Mouse (Mus musculus): ENCODE measurements at regions not wholly inside any gene's neighbourhood (a gene's known extent, or its start where the extent isn't known, plus 50 kb on each side); places are given as distances from the start of the nearest gene placed in this dataset.
A peak's percentile ranks its signal among the peaks of the same experiment; 100 is the strongest.

GRCm38 (mm10) chr6:31658447-31659199, 94.8 kb upstream of the Podxl start:
- H3K4me3 ChIP-seq (ENCODE audit: low read depth, low read length), result no peak overlapping the region
- no peak for ATAC-seq (replicated peaks; ENCODE audit: low FRiP score, low TSS enrichment, low read depth)
- H3K9ac ChIP-seq (ENCODE audit: low read length), result no peak overlapping the region
- H3K27me3 ChIP-seq (replicated peaks; ENCODE audit: control insufficient read depth, insufficient read depth, low read length), result no peaks in the 10 kb centered on the region
- no peaks in the 10 kb centered on the region for H3K36me3 ChIP-seq (ENCODE audit: control insufficient read depth, insufficient read depth, low read length)
- WGBS, result 83% methylated on average over 19 of the region's 19 CpGs
- no peaks in the 10 kb centered on the region for H3K4me1 ChIP-seq (replicated peaks; ENCODE audit: control insufficient read depth, insufficient read depth, low read length)
- DNase-seq (ENCODE audit: low spot score), result no peak
- no peak overlapping the region for H3K4me2 ChIP-seq (ENCODE audit: low read length)
- no peak overlapping the region for H3K27ac ChIP-seq (ENCODE audit: low read depth)
- no peaks in the 10 kb centered on the region for H3K9me3 ChIP-seq (ENCODE audit: control insufficient read depth, low read length)

- Histone ChIP-seq H3K4me3 (ENCODE audit: low read depth, low read length) (no peak overlapping the region), H3K9me3 (ENCODE audit: control insufficient read depth, low read length) (no peaks in the 10 kb centered on the region), H3K9ac (ENCODE audit: low read length) (no peak overlapping the region), H3K27ac (ENCODE audit: low read depth) (no peak overlapping the region), H3K27me3 (replicated peaks; ENCODE audit: control insufficient read depth, insufficient read depth, low read length) (no peaks in the 10 kb centered on the region), H3K36me3 (ENCODE audit: control insufficient read depth, insufficient read depth, low read length) (no peaks in the 10 kb centered on the region), H3K4me1 (replicated peaks; ENCODE audit: control insufficient read depth, insufficient read depth, low read length) (0 out of 2 replicates have a peak, but pooled peaks cover 10% of the 10 kb centered on the region), H3K4me2 (ENCODE audit: low read length) (no peak overlapping the region)
- no peak for ATAC-seq (replicated peaks; ENCODE audit: low FRiP score, low TSS enrichment, low read depth)
- DNase-seq (ENCODE audit: low spot score), result no peak
- WGBS, result 63% methylated on average over 7 of the region's 7 CpGs
Observed at GRCm38 (mm10) chr6:31650791-31651476, 87.2 kb upstream of the Podxl start.

- DNase-seq (ENCODE audit: low spot score), result no peak
- Histone ChIP-seq H3K9me3 (ENCODE audit: control insufficient read depth, low read length) (no peaks in the 10 kb centered on the region), H3K36me3 (ENCODE audit: control insufficient read depth, insufficient read depth, low read length) (no peaks in the 10 kb centered on the region), H3K4me3 (ENCODE audit: low read depth, low read length) (no peak overlapping the region), H3K4me1 (replicated peaks; ENCODE audit: control insufficient read depth, insufficient read depth, low read length) (peaks cover 18% of the 10 kb centered on the region; the same call in 1 of the 2 replicates), H3K27ac (ENCODE audit: low read depth) (no peak overlapping the region), H3K27me3 (replicated peaks; ENCODE audit: control insufficient read depth, insufficient read depth, low read length) (no peaks in the 10 kb centered on the region), H3K4me2 (ENCODE audit: low read length) (no peak overlapping the region), H3K9ac (ENCODE audit: low read length) (no peak overlapping the region)
- no peak for ATAC-seq (replicated peaks; ENCODE audit: low FRiP score, low TSS enrichment, low read depth)
- 93% methylated on average over 6 of the region's 6 CpGs for WGBS
Observed at GRCm38 (mm10) chr6:31645261-31645660, 81.5 kb upstream of the Podxl start.

GRCm38 (mm10) chr6:31644504-31644903, 80.7 kb upstream of the Podxl start:
- DNase-seq (ENCODE audit: low spot score) (no peak), ATAC-seq (replicated peaks; ENCODE audit: low FRiP score, low TSS enrichment, low read depth) (no peak)
- Histone ChIP-seq H3K4me2 (ENCODE audit: low read length) (no peak overlapping the region), H3K27ac (ENCODE audit: low read depth) (no peak overlapping the region), H3K4me1 (replicated peaks; ENCODE audit: control insufficient read depth, insufficient read depth, low read length) (peaks cover 18% of the 10 kb centered on the region; the same call in 1 of the 2 replicates), H3K27me3 (replicated peaks; ENCODE audit: control insufficient read depth, insufficient read depth, low read length) (no peaks in the 10 kb centered on the region), H3K4me3 (ENCODE audit: low read depth, low read length) (no peak overlapping the region), H3K36me3 (ENCODE audit: control insufficient read depth, insufficient read depth, low read length) (no peaks in the 10 kb centered on the region), H3K9ac (ENCODE audit: low read length) (no peak overlapping the region), H3K9me3 (ENCODE audit: control insufficient read depth, low read length) (no peaks in the 10 kb centered on the region)
- whole genome bisulfite sequencing, result 60% methylated on average over 5 of the region's 5 CpGs

GRCm38 (mm10) chr6:31642451-31642942, 78.7 kb upstream of the Podxl start:
- peak overlapping the region; percentile 7; the same call in 1 of the 2 replicates for H3K4me2 ChIP-seq (ENCODE audit: low read length)
- H3K9me3 ChIP-seq (ENCODE audit: control insufficient read depth, low read length), result no peaks in the 10 kb centered on the region
- 28% methylated on average over 13 of the region's 13 CpGs for WGBS
- H3K27me3 ChIP-seq (replicated peaks; ENCODE audit: control insufficient read depth, insufficient read depth, low read length), result no peaks in the 10 kb centered on the region
- H3K9ac ChIP-seq (ENCODE audit: low read length), result no peak overlapping the region
- no peak overlapping the region for H3K4me3 ChIP-seq (ENCODE audit: low read depth, low read length)
- peak; percentile 44; the same call in 1 of the 2 replicates for ATAC-seq (replicated peaks; ENCODE audit: low FRiP score, low TSS enrichment, low read depth)
- no peak for DNase-seq (ENCODE audit: low spot score)
- no peaks in the 10 kb centered on the region for H3K36me3 ChIP-seq (ENCODE audit: control insufficient read depth, insufficient read depth, low read length)
- peak overlapping the region; percentile 6; the same call in 1 of the 2 replicates for H3K27ac ChIP-seq (ENCODE audit: low read depth)
- H3K4me1 ChIP-seq (replicated peaks; ENCODE audit: control insufficient read depth, insufficient read depth, low read length), result peaks cover 25% of the 10 kb centered on the region; the same call in 1 of the 2 replicates

- Histone ChIP-seq H3K27ac (ENCODE audit: low read depth) (no peak overlapping the region), H3K9me3 (ENCODE audit: control insufficient read depth, low read length) (no peaks in the 10 kb centered on the region), H3K27me3 (replicated peaks; ENCODE audit: control insufficient read depth, insufficient read depth, low read length) (no peaks in the 10 kb centered on the region), H3K36me3 (ENCODE audit: control insufficient read depth, insufficient read depth, low read length) (no peaks in the 10 kb centered on the region), H3K9ac (ENCODE audit: low read length) (no peak overlapping the region), H3K4me3 (ENCODE audit: low read depth, low read length) (no peak overlapping the region), H3K4me2 (ENCODE audit: low read length) (no peak overlapping the region), H3K4me1 (replicated peaks; ENCODE audit: control insufficient read depth, insufficient read depth, low read length) (peaks cover 19% of the 10 kb centered on the region; the same call in 1 of the 2 replicates)
- no peak for ATAC-seq (replicated peaks; ENCODE audit: low FRiP score, low TSS enrichment, low read depth)
- WGBS, result 60% methylated on average over 2 of the region's 2 CpGs
- DNase-seq (ENCODE audit: low spot score), result no peak
Observed at GRCm38 (mm10) chr6:31640745-31641144, 77.0 kb upstream of the Podxl start.

- Histone ChIP-seq H3K27ac (ENCODE audit: low read depth) (no peak overlapping the region), H3K9me3 (ENCODE audit: control insufficient read depth, low read length) (no peaks in the 10 kb centered on the region), H3K9ac (ENCODE audit: low read length) (no peak overlapping the region), H3K36me3 (ENCODE audit: control insufficient read depth, insufficient read depth, low read length) (no peaks in the 10 kb centered on the region), H3K4me2 (ENCODE audit: low read length) (no peak overlapping the region), H3K27me3 (replicated peaks; ENCODE audit: control insufficient read depth, insufficient read depth, low read length) (no peaks in the 10 kb centered on the region), H3K4me3 (ENCODE audit: low read depth, low read length) (no peak overlapping the region), H3K4me1 (replicated peaks; ENCODE audit: control insufficient read depth, insufficient read depth, low read length) (peaks cover 19% of the 10 kb centered on the region; the same call in 1 of the 2 replicates)
- peak; percentile 83 for DNase-seq (ENCODE audit: low spot score)
- 17% methylated on average over 2 of the region's 2 CpGs for WGBS
- ATAC-seq (replicated peaks; ENCODE audit: low FRiP score, low TSS enrichment, low read depth), result no peak
Observed at GRCm38 (mm10) chr6:31639460-31639859, 75.7 kb upstream of the Podxl start.

- Histone ChIP-seq H3K9me3 (ENCODE audit: control insufficient read depth, low read length) (no peaks in the 10 kb centered on the region), H3K9ac (ENCODE audit: low read length) (no peak overlapping the region), H3K4me1 (replicated peaks; ENCODE audit: control insufficient read depth, insufficient read depth, low read length) (peaks cover 19% of the 10 kb centered on the region; the same call in 1 of the 2 replicates), H3K4me2 (ENCODE audit: low read length) (no peak overlapping the region), H3K36me3 (ENCODE audit: control insufficient read depth, insufficient read depth, low read length) (no peaks in the 10 kb centered on the region), H3K27ac (ENCODE audit: low read depth) (no peak overlapping the region), H3K27me3 (replicated peaks; ENCODE audit: control insufficient read depth, insufficient read depth, low read length) (no peaks in the 10 kb centered on the region), H3K4me3 (ENCODE audit: low read depth, low read length) (no peak overlapping the region)
- DNase-seq (ENCODE audit: low spot score) (no peak), ATAC-seq (replicated peaks; ENCODE audit: low FRiP score, low TSS enrichment, low read depth) (no peak)
- WGBS, result 61% methylated on average over 13 of the region's 13 CpGs
Observed at GRCm38 (mm10) chr6:31638434-31639220, 74.8 kb upstream of the Podxl start.
